Mouse (Mus musculus): ENCODE results near the gene Gm21783.
"Not testable (repeated sequence)": the region's sequence is repeated elsewhere in the genome, so short reads cannot be mapped to it uniquely, and the experiment has no call there.

The Gm21783 gene

GRCm38 (mm10) chrY:44981163-44981562, at the start of gene Gm21783:
Gene Gm21783, minus strand, starts transcription at chrY:44981263.
- not testable (repeated sequence) for DNase-seq (ENCODE audit: low spot score in 2 of 2)

Data from cerebellum, postnatal 4 days (tissue).